Mouse (Mus musculus): ENCODE measurements around the gene Gm10318. TPM values are rescaled to one million over a fixed set of nuclear protein-coding genes. Genes with fewer than 3 reads are reported as not detected.

Gene Gm10318
- total RNA-seq, 2 experiments from 2014 or later: not detected

GRCm38 (mm10) chr10:77886007-77886747 is 33.5 kb downstream of the Gm10318 start:
- intact Hi-C loops (cut with DNase I): no loop called here
- no peak for DNase-seq (ENCODE audit: low spot score)

GRCm38 (mm10) chr10:77890987-77891565 is 38.4 kb downstream of the Gm10318 start:
- intact Hi-C loops (cut with DNase I): no loop called here
- no peak for DNase-seq (ENCODE audit: low spot score)

GRCm38 (mm10) chr10:77895562-77895961 is 42.9 kb downstream of the Gm10318 start:
- intact Hi-C loops (cut with DNase I): no loop called here
- DNase-seq (ENCODE audit: low spot score): no peak

- DNase-seq (ENCODE audit: low spot score): no peak
- intact Hi-C loops (cut with DNase I): no loop called here
Measured at GRCm38 (mm10) chr10:77900126-77900525, 47.5 kb downstream of the Gm10318 start.

GRCm38 (mm10) chr10:77900903-77901818 is 48.5 kb downstream of the Gm10318 start:
- no peak for DNase-seq (ENCODE audit: low spot score)
- intact Hi-C loops (cut with DNase I): no loop called here

- intact Hi-C loops (cut with DNase I): no loop called here
- DNase-seq (ENCODE audit: low spot score): no peak
Measured at GRCm38 (mm10) chr10:77901871-77902210, 49.2 kb downstream of the Gm10318 start.

GRCm38 (mm10) chr10:77902211-77902893 is 49.7 kb downstream of the Gm10318 start, which contains the start of gene Lrrc3:
Gene Lrrc3, minus strand, starts transcription at chr10:77902536.
- DNase-seq (ENCODE audit: low spot score): no peak
- intact Hi-C loops (cut with DNase I): no loop called here

- no peak for DNase-seq (ENCODE audit: low spot score)
- intact Hi-C loops (cut with DNase I): no loop called here
Measured at GRCm38 (mm10) chr10:77902894-77903715, 50.4 kb downstream of the Gm10318 start.

Other genes with a start within 250 kb of the Gm10318 start
- 10 to 100 TPM; 54.8 to 61.2 TPM for gene Sumo3, start 246.8 kb upstream of the Gm10318 start, total RNA-seq (2021)
- gene Gm49325, start 246.7 kb upstream of the Gm10318 start, total RNA-seq (2021): 10 to 100 TPM; 10.3 to 11.7 TPM
- gene Ube2g2, start 230.6 kb upstream of the Gm10318 start, total RNA-seq (2021): 10 to 100 TPM; 66.7 to 68.4 TPM
- not detected for gene Tspear, start 166.3 kb upstream of the Gm10318 start, total RNA-seq (2021)
- gene Gm19402, start 162.1 kb upstream of the Gm10318 start, total RNA-seq (2021): not detected
- not detected for gene Gm9508, start 155.6 kb upstream of the Gm10318 start, total RNA-seq (2021)
- not detected for gene Gm10272, start 146.2 kb upstream of the Gm10318 start, total RNA-seq (2021)
- not detected for gene Gm10024, start 141.4 kb upstream of the Gm10318 start, total RNA-seq (2021)
- gene Gm10142, start 137.1 kb upstream of the Gm10318 start, total RNA-seq (2021): not detected
- not detected for gene Krtap12-1, start 132.3 kb upstream of the Gm10318 start, total RNA-seq (2021)
- gene Gm10100, start 126.4 kb upstream of the Gm10318 start, total RNA-seq (2021): not detected
- not detected for gene Gm18596, start 110.2 kb upstream of the Gm10318 start, total RNA-seq (2021)
- not detected for gene Gm9736, start 101.5 kb upstream of the Gm10318 start, total RNA-seq (2021)
- gene Gm3233, start 93.2 kb upstream of the Gm10318 start, total RNA-seq (2021): not detected
- not detected for gene Gm3238, start 81.5 kb upstream of the Gm10318 start, total RNA-seq (2021)
- not detected for gene Gm7138, start 75.9 kb upstream of the Gm10318 start, total RNA-seq (2021)
- gene Gm3250, start 70.3 kb upstream of the Gm10318 start, total RNA-seq (2021): not detected
- not detected for gene Gm7137, start 64.7 kb upstream of the Gm10318 start, total RNA-seq (2021)
- not detected for gene Gm9639, start 57.8 kb upstream of the Gm10318 start, total RNA-seq (2021)
- gene Gm19668, start 53.7 kb upstream of the Gm10318 start, total RNA-seq (2021): not detected
- gene Gm9507, start 41.0 kb upstream of the Gm10318 start, total RNA-seq (2021): not detected
- not detected for gene Gm2696, start 38.2 kb upstream of the Gm10318 start, total RNA-seq (2021)
- gene Krtap10-4, start 25.8 kb upstream of the Gm10318 start, total RNA-seq (2021): not detected
- not detected for gene Krtap10-10, start 16.9 kb upstream of the Gm10318 start, total RNA-seq (2021)
- gene Gm36176, start 6.1 kb upstream of the Gm10318 start, total RNA-seq (2021): not detected
- not detected for gene Gm3285, start 9.1 kb downstream of the Gm10318 start, total RNA-seq (2021)
- under 1 TPM; 0.65 to 0.73 TPM for gene Lrrc3, start 49.7 kb downstream of the Gm10318 start, total RNA-seq (2021)
- gene Trpm2, start 117.7 kb downstream of the Gm10318 start, total RNA-seq (2021): under 1 TPM; 0.55 to 0.56 TPM
- 10 to 100 TPM in 1 of 2 experiments, 1 to 10 TPM in 1; 9.7 to 11.1 TPM for gene 1810043G02Rik, start 125.7 kb downstream of the Gm10318 start, total RNA-seq (2021)
- 100 to 1,000 TPM; 106 to 115 TPM for gene Pfkl, start 157.2 kb downstream of the Gm10318 start, total RNA-seq (2021)
- gene Dnmt3l, start 189.1 kb downstream of the Gm10318 start, total RNA-seq (2021): under 1 TPM in 1 of 2 experiments, not detected in 1; 0.22 TPM
- not detected for gene Aire, start 190.8 kb downstream of the Gm10318 start, total RNA-seq (2021)
- gene Icosl, start 216.4 kb downstream of the Gm10318 start, total RNA-seq (2021): 1 to 10 TPM; 4.2 to 7.2 TPM